Mouse (Mus musculus): ENCODE results near the gene Gm20388. TPM values are rescaled to one million over a fixed set of nuclear protein-coding genes. Genes with fewer than 3 reads are reported as not detected.

Gm20388 gene
- polyA plus RNA-seq, 1 experiment, result 23.9 TPM

GRCm38 (mm10) chr8:122767229-122767628 is 2856.6 kb downstream of the Gm20388 start:
- no peak overlapping the region for H3K27ac ChIP-seq (ENCODE audit: insufficient read depth, low read length)
- TF ChIP-seq POLR2A (IDR thresholded peaks at IDR 0.05; ENCODE audit: extremely low read depth, insufficient read depth, low read length) (no peak), CTCF (IDR thresholded peaks at IDR 0.05; ENCODE audit: extremely low read depth, insufficient read depth, low read length) (no peak)
- H3K4me3 ChIP-seq (ENCODE audit: insufficient read depth, low read length), result no peak overlapping the region
- peaks cover 8% of the 10 kb centered on the region for H3K4me1 ChIP-seq (ENCODE audit: control insufficient read depth, insufficient read depth, low read length)

GRCm38 (mm10) chr8:122769251-122770058 is 2858.8 kb downstream of the Gm20388 start:
- Histone ChIP-seq H3K4me1 (ENCODE audit: control insufficient read depth, insufficient read depth, low read length) (peaks cover 8% of the 10 kb centered on the region), H3K27ac (ENCODE audit: insufficient read depth, low read length) (no peak overlapping the region), H3K4me3 (ENCODE audit: insufficient read depth, low read length) (no peak overlapping the region)
- no peak for TF ChIP-seq POLR2A (IDR thresholded peaks at IDR 0.05; ENCODE audit: extremely low read depth, insufficient read depth, low read length)
- TF ChIP-seq CTCF (IDR thresholded peaks at IDR 0.05; ENCODE audit: extremely low read depth, insufficient read depth, low read length), result no peak

GRCm38 (mm10) chr8:122772431-122773060 is 2861.9 kb downstream of the Gm20388 start:
- Histone ChIP-seq H3K4me1 (ENCODE audit: control insufficient read depth, insufficient read depth, low read length) (peaks cover 11% of the 10 kb centered on the region), H3K27ac (ENCODE audit: insufficient read depth, low read length) (no peak overlapping the region), H3K4me3 (ENCODE audit: insufficient read depth, low read length) (no peak overlapping the region)
- TF ChIP-seq POLR2A (IDR thresholded peaks at IDR 0.05; ENCODE audit: extremely low read depth, insufficient read depth, low read length) (no peak), CTCF (IDR thresholded peaks at IDR 0.05; ENCODE audit: extremely low read depth, insufficient read depth, low read length) (no peak)

DNA sequence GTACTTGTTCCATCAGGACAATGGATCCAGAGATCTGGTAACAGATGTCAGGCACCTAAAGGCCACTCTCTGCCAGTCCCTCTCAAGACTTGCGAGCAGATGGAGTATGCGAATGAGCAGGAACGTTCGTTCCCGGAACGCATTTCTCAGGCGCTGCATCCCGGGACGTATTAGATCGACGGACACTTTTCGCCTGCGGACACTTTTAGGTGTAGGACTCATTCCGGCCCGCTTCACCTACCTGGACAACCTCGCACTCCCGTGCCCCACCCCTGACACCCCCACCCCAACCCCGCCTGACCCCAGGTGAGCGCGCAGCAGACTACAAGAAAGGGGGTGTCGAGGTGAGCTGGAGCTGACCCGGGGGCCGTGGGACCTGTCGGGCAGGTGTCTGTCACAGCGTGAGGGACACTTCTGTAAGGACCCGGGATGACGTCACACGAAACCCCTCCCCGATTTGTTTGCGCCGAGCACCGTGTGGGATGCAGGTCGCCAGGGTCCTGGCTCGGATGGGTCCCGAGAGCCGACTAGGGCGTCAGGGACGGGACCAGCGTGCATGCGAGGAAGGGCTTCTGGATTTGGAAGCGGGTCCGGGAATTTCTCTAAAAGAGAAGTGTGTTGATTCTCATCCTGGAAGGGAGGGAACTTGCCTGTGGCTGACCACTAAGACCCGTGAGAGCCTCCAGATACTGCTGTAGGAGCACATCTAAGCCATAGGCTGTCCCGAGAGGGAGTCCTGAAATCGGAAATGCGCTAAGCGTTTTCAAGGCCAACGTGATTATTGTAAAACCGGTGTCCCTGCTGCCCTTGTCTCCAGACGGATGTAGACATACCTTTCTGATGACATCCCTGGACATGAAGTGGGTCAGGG is 2864.9 kb downstream of the Gm20388 start, which contains the start of gene Acsf3:
Acsf3 (plus strand) TSS at position 202 of the 871 bp plus-strand sequence.
- TF ChIP-seq POLR2A (IDR thresholded peaks at IDR 0.05; ENCODE audit: extremely low read depth, insufficient read depth, low read length) (peak; percentile 48; the same call in 1 of the 2 replicates), CTCF (IDR thresholded peaks at IDR 0.05; ENCODE audit: extremely low read depth, insufficient read depth, low read length) (no peak)
- Histone ChIP-seq H3K27ac (ENCODE audit: insufficient read depth, low read length) (no peak within 1 kb of the TSS), H3K4me1 (ENCODE audit: control insufficient read depth, insufficient read depth, low read length) (peaks cover 3% of the 10 kb centered on the region; the same call in 1 of the 2 replicates), H3K4me3 (ENCODE audit: insufficient read depth, low read length) (peak within 1 kb of the TSS; percentile 87)

- no peak overlapping the region for H3K27ac ChIP-seq (ENCODE audit: insufficient read depth, low read length)
- peaks cover 3% of the 10 kb centered on the region; the same call in 1 of the 2 replicates for H3K4me1 ChIP-seq (ENCODE audit: control insufficient read depth, insufficient read depth, low read length)
- no peak for TF ChIP-seq POLR2A (IDR thresholded peaks at IDR 0.05; ENCODE audit: extremely low read depth, insufficient read depth, low read length)
- TF ChIP-seq CTCF (IDR thresholded peaks at IDR 0.05; ENCODE audit: extremely low read depth, insufficient read depth, low read length), result no peak
- no peak overlapping the region for H3K4me3 ChIP-seq (ENCODE audit: insufficient read depth, low read length)
Measured at GRCm38 (mm10) chr8:122777701-122778100, 2867.1 kb downstream of the Gm20388 start.

GRCm38 (mm10) chr8:122778703-122779239 is 2868.1 kb downstream of the Gm20388 start:
- TF ChIP-seq POLR2A (IDR thresholded peaks at IDR 0.05; ENCODE audit: extremely low read depth, insufficient read depth, low read length) (no peak), CTCF (IDR thresholded peaks at IDR 0.05; ENCODE audit: extremely low read depth, insufficient read depth, low read length) (no peak)

GRCm38 (mm10) chr8:122779255-122779654 is 2868.6 kb downstream of the Gm20388 start:
- no peak overlapping the region for H3K4me3 ChIP-seq (ENCODE audit: insufficient read depth, low read length)
- peaks cover 3% of the 10 kb centered on the region; the same call in 1 of the 2 replicates for H3K4me1 ChIP-seq (ENCODE audit: control insufficient read depth, insufficient read depth, low read length)
- TF ChIP-seq POLR2A (IDR thresholded peaks at IDR 0.05; ENCODE audit: extremely low read depth, insufficient read depth, low read length) (no peak), CTCF (IDR thresholded peaks at IDR 0.05; ENCODE audit: extremely low read depth, insufficient read depth, low read length) (no peak)
- no peak overlapping the region for H3K27ac ChIP-seq (ENCODE audit: insufficient read depth, low read length)

More at GRCm38 (mm10) chr8:122778703-122779239, 2868.1 kb downstream of the Gm20388 start:
- peaks cover 3% of the 10 kb centered on the region; the same call in 1 of the 2 replicates for H3K4me1 ChIP-seq (ENCODE audit: control insufficient read depth, insufficient read depth, low read length)
- no peak overlapping the region for H3K27ac ChIP-seq (ENCODE audit: insufficient read depth, low read length)
- no peak overlapping the region for H3K4me3 ChIP-seq (ENCODE audit: insufficient read depth, low read length)

DNA sequence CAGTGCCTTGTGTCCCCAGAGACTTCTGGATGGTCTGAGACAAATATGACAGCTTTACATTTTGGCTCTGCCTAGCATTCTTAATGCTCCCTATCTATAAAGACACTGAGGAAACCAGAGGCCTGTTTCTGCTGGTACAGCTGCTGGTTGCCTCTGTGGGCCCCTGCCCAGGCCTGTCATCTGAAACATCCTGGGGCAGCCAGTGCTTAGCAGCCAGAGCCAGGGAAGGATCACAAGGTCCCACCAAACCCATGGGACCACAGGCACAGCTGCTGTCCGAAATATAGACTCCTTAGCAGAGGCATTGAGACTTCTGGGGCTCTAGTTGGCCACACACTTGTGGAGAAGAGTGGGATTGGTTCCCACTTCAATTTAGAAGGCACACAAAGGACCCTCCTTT is 2874.1 kb downstream of the Gm20388 start:
- H3K4me3 ChIP-seq (ENCODE audit: insufficient read depth, low read length), result no peak overlapping the region
- no peak overlapping the region for H3K27ac ChIP-seq (ENCODE audit: insufficient read depth, low read length)
- TF ChIP-seq CTCF (IDR thresholded peaks at IDR 0.05; ENCODE audit: extremely low read depth, insufficient read depth, low read length), result no peak
- no peak for TF ChIP-seq POLR2A (IDR thresholded peaks at IDR 0.05; ENCODE audit: extremely low read depth, insufficient read depth, low read length)
- H3K4me1 ChIP-seq (ENCODE audit: control insufficient read depth, insufficient read depth, low read length), result no peaks in the 10 kb centered on the region

- Histone ChIP-seq H3K4me1 (ENCODE audit: control insufficient read depth, insufficient read depth, low read length) (no peaks in the 10 kb centered on the region), H3K4me3 (ENCODE audit: insufficient read depth, low read length) (no peak overlapping the region), H3K27ac (ENCODE audit: insufficient read depth, low read length) (no peak overlapping the region)
- TF ChIP-seq POLR2A (IDR thresholded peaks at IDR 0.05; ENCODE audit: extremely low read depth, insufficient read depth, low read length) (no peak), CTCF (IDR thresholded peaks at IDR 0.05; ENCODE audit: extremely low read depth, insufficient read depth, low read length) (no peak)
Measured at GRCm38 (mm10) chr8:122789796-122790195, 2879.2 kb downstream of the Gm20388 start.

Data from cortical plate, adult 2 months (tissue).